Mouse (Mus musculus) adrenal gland (tissue): ENCODE results near the gene Vsx2.

Experiments
- intact Hi-C: fragments of 180-260 bp; cut with DNase I; formaldehyde crosslinking; loops from one replicate; pipeline ENCODE4 v1.15.1; 2025

Gene Vsx2

GRCm38 (mm10) chr12:84640654-84641053 is 71.1 kb downstream of the Vsx2 start, which contains the start of gene Vrtn:
Gene Vrtn, plus strand, starts transcription at chr12:84641019.
- intact Hi-C loops: no loop called here
